Mouse (Mus musculus): Measurements from ENCODE around the gene Apc2.
A peak's percentile ranks its signal among the peaks of the same experiment; 100 is the strongest.

The Apc2 gene

GRCm38 (mm10) chr10:80323261-80324119, 27.7 kb downstream of the Apc2 start:
- Histone ChIP-seq H3K9me3 (ENCODE audit: low read length) (no peaks in the 10 kb centered on the region), H3K36me3 (ENCODE audit: insufficient read depth, low read length) (peaks cover 11% of the 10 kb centered on the region), H3K4me3 (replicated peaks; ENCODE audit: low read length) (peak overlapping the region; percentile 81), H3K4me1 (replicated peaks; ENCODE audit: low read depth, low read length) (peaks cover 66% of the 10 kb centered on the region), H3K27me3 (ENCODE audit: insufficient read depth, low read length) (peaks cover 38% of the 10 kb centered on the region)
- TF ChIP-seq NANOG (IDR thresholded peaks at IDR 0.05; ENCODE audit: borderline replicate concordance, low read length) (no peak), CTCF (conservative IDR thresholded peaks at IDR 0.05; ENCODE audit: low read length) (no peak), POU5F1 (IDR thresholded peaks at IDR 0.05; ENCODE audit: borderline replicate concordance, low read length) (no peak)

GRCm38 (mm10) chr10:80324120-80325037, 28.6 kb downstream of the Apc2 start:
- peaks cover 64% of the 10 kb centered on the region for H3K4me1 ChIP-seq (replicated peaks; ENCODE audit: low read depth, low read length)
- H3K36me3 ChIP-seq (ENCODE audit: insufficient read depth, low read length): peaks cover 2% of the 10 kb centered on the region
- no peaks in the 10 kb centered on the region for H3K9me3 ChIP-seq (ENCODE audit: low read length)
- H3K27me3 ChIP-seq (ENCODE audit: insufficient read depth, low read length): peaks cover 38% of the 10 kb centered on the region
- TF ChIP-seq POU5F1 (IDR thresholded peaks at IDR 0.05; ENCODE audit: borderline replicate concordance, low read length) (no peak), CTCF (conservative IDR thresholded peaks at IDR 0.05; ENCODE audit: low read length) (no peak), NANOG (IDR thresholded peaks at IDR 0.05; ENCODE audit: borderline replicate concordance, low read length) (no peak)
- H3K4me3 ChIP-seq (replicated peaks; ENCODE audit: low read length): peak overlapping the region; percentile 26

DNA sequence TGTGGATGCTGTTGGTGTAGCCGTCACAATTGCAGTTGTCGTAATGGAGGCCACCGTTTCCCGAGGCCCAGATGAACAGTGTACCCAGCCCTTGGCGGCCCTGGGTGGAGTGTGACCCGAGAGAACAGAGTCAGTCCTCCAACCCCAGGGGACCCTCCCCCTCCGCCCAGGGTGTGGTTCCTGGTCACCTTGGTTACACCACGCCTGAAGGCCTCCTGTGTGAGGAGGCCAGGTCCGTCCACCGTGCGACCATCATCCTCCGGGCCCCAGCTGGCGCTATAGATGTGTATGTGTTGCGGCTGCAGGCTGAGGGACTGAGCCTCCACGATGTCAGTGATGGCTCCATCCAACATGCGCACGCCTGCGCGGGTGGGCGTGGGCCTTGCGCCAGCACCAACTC, 29.3 kb downstream of the Apc2 start:
- no peak for TF ChIP-seq NANOG (IDR thresholded peaks at IDR 0.05; ENCODE audit: borderline replicate concordance, low read length)
- TF ChIP-seq POU5F1 (IDR thresholded peaks at IDR 0.05; ENCODE audit: borderline replicate concordance, low read length): no peak
- TF ChIP-seq CTCF (conservative IDR thresholded peaks at IDR 0.05; ENCODE audit: low read length): no peak
- Histone ChIP-seq H3K27me3 (ENCODE audit: insufficient read depth, low read length) (peaks cover 38% of the 10 kb centered on the region), H3K4me3 (replicated peaks; ENCODE audit: low read length) (peak overlapping the region; percentile 26), H3K36me3 (ENCODE audit: insufficient read depth, low read length) (no peaks in the 10 kb centered on the region; the same call in 1 of the 2 replicates), H3K9me3 (ENCODE audit: low read length) (no peaks in the 10 kb centered on the region), H3K4me1 (replicated peaks; ENCODE audit: low read depth, low read length) (peaks cover 60% of the 10 kb centered on the region)

GRCm38 (mm10) chr10:80329273-80330081, 33.7 kb downstream of the Apc2 start, which contains the start of the genes Pcsk4 and Reep6:
Gene Pcsk4 (minus strand): TSS chr10:80329498.
Gene Reep6 (plus strand): TSS chr10:80329953.
- TF ChIP-seq NANOG (IDR thresholded peaks at IDR 0.05; ENCODE audit: borderline replicate concordance, low read length): no peak
- TF ChIP-seq POU5F1 (IDR thresholded peaks at IDR 0.05; ENCODE audit: borderline replicate concordance, low read length): no peak
- no peak for TF ChIP-seq CTCF (conservative IDR thresholded peaks at IDR 0.05; ENCODE audit: low read length)
- H3K4me1 ChIP-seq (replicated peaks; ENCODE audit: low read depth, low read length): peaks cover 68% of the 10 kb centered on the region
- peaks cover 19% of the 10 kb centered on the region for H3K36me3 ChIP-seq (ENCODE audit: insufficient read depth, low read length)
- no peaks in the 10 kb centered on the region for H3K9me3 ChIP-seq (ENCODE audit: low read length)
- H3K4me3 ChIP-seq (replicated peaks; ENCODE audit: low read length): peak within 1 kb of the TSS; percentile 88
- H3K27me3 ChIP-seq (ENCODE audit: insufficient read depth, low read length): peaks cover 28% of the 10 kb centered on the region

DNA sequence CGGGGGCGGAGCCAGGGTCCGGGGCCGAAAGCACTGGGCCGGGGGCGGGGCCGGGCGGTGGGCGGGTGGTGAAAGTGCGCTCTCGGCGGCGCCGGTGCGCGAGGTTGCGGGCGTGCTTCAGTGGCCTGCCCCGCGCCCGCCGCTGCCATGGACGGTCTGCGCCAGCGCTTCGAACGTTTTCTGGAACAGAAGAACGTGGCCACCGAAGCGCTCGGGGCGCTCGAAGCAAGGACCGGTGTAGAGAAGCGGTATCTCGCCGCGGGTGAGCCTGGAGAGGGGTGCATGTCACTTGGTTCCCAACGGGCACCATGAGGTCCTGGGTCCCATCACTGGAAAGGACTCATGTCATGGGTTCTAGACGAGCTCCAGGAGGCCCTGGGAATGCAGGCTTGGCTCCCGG, 34.3 kb downstream of the Apc2 start:
- Histone ChIP-seq H3K4me1 (replicated peaks; ENCODE audit: low read depth, low read length) (peaks cover 68% of the 10 kb centered on the region), H3K36me3 (ENCODE audit: insufficient read depth, low read length) (peaks cover 25% of the 10 kb centered on the region), H3K9me3 (ENCODE audit: low read length) (no peaks in the 10 kb centered on the region), H3K27me3 (ENCODE audit: insufficient read depth, low read length) (peaks cover 24% of the 10 kb centered on the region), H3K4me3 (replicated peaks; ENCODE audit: low read length) (peak overlapping the region; percentile 88)
- no peak for TF ChIP-seq CTCF (conservative IDR thresholded peaks at IDR 0.05; ENCODE audit: low read length)

- TF ChIP-seq NANOG (IDR thresholded peaks at IDR 0.05; ENCODE audit: borderline replicate concordance, low read length) (no peak), CTCF (conservative IDR thresholded peaks at IDR 0.05; ENCODE audit: low read length) (no peak), POU5F1 (IDR thresholded peaks at IDR 0.05; ENCODE audit: borderline replicate concordance, low read length) (no peak)
- Histone ChIP-seq H3K4me3 (replicated peaks; ENCODE audit: low read length) (peak overlapping the region; percentile 88), H3K36me3 (ENCODE audit: insufficient read depth, low read length) (peaks cover 33% of the 10 kb centered on the region), H3K27me3 (ENCODE audit: insufficient read depth, low read length) (peaks cover 16% of the 10 kb centered on the region; the same call in 1 of the 2 replicates), H3K9me3 (ENCODE audit: low read length) (no peaks in the 10 kb centered on the region), H3K4me1 (replicated peaks; ENCODE audit: low read depth, low read length) (peaks cover 69% of the 10 kb centered on the region)
These were observed 35.1 kb downstream of the Apc2 start for GRCm38 (mm10) chr10:80330888-80331287.

- Histone ChIP-seq H3K27me3 (ENCODE audit: insufficient read depth, low read length) (peaks cover 13% of the 10 kb centered on the region; the same call in 1 of the 2 replicates), H3K36me3 (ENCODE audit: insufficient read depth, low read length) (peaks cover 42% of the 10 kb centered on the region), H3K4me1 (replicated peaks; ENCODE audit: low read depth, low read length) (peaks cover 75% of the 10 kb centered on the region), H3K9me3 (ENCODE audit: low read length) (no peaks in the 10 kb centered on the region), H3K4me3 (replicated peaks; ENCODE audit: low read length) (peak overlapping the region; percentile 88; the same call in 1 of the 2 replicates)
- TF ChIP-seq POU5F1 (IDR thresholded peaks at IDR 0.05; ENCODE audit: borderline replicate concordance, low read length): no peak
- no peak for TF ChIP-seq CTCF (conservative IDR thresholded peaks at IDR 0.05; ENCODE audit: low read length)
- TF ChIP-seq NANOG (IDR thresholded peaks at IDR 0.05; ENCODE audit: borderline replicate concordance, low read length): no peak
These were observed 36.1 kb downstream of the Apc2 start for GRCm38 (mm10) chr10:80331636-80332524.

Measured in E14TG2a.4 (cell line).